Mouse (Mus musculus) myocyte (in vitro differentiated cells): ENCODE measurements around the gene Lgi2. TPM values are rescaled to one million over a fixed set of nuclear protein-coding genes. Genes with fewer than 3 reads are reported as not detected.

Experiments
- H3K27me3 ChIP-seq: one replicate; pipeline ENCODE4 v1.6.1; 2011; ENCODE audit not compliant: control insufficient read depth, insufficient read depth, insufficient read length
- H3K36me3 ChIP-seq: one replicate; pipeline ENCODE4 v1.6.1; 2011; ENCODE audit not compliant: control insufficient read depth, insufficient read depth
- H3K4me2 ChIP-seq: one replicate; pipeline ENCODE4 v1.6.1; 2011; ENCODE audit warnings: low read depth, control low read depth
- H3K4me3 ChIP-seq: one replicate; pipeline ENCODE4 v1.5.1; 2011; ENCODE audit warnings: mild to moderate bottlenecking, control low read depth, moderate library complexity
- H3K79me2 ChIP-seq: one replicate; pipeline ENCODE4 v1.6.1; 2011; ENCODE audit not compliant: control insufficient read depth, insufficient read depth
- H3ac ChIP-seq: one replicate; pipeline ENCODE4 v1.6.1; 2011; ENCODE audit not compliant: control insufficient read depth, insufficient read length
- CEBPB ChIP-seq: IDR thresholded peaks from 2 replicates; pipeline ENCODE4 v1.6.1; 2011; ENCODE audit warnings: mild to moderate bottlenecking, moderate library complexity; ENCODE audit not compliant: poor library complexity, insufficient read depth, severe bottlenecking
- E2F4 ChIP-seq: IDR thresholded peaks from one replicate; pipeline ENCODE4 v1.6.1; 2011; ENCODE audit warnings: mild to moderate bottlenecking, control low read depth, moderate library complexity; ENCODE audit not compliant: insufficient read depth
- MAX ChIP-seq: IDR thresholded peaks from one replicate; pipeline ENCODE4 v1.6.1; 2011; ENCODE audit warnings: low read depth, mild to moderate bottlenecking, control low read depth
- MYOD1 ChIP-seq, 3 experiments: IDR thresholded peaks; one replicate each; pipeline ENCODE4 v1.6.1; 2011; ENCODE audit warnings: control low read depth in 2 of 3, low read depth in 2 of 3, mild to moderate bottlenecking in 2 of 3, moderate library complexity in 1 of 3; ENCODE audit not compliant: insufficient read length in 2 of 3, control insufficient read depth in 1 of 3
- MYOG ChIP-seq, 3 experiments: IDR thresholded peaks; one replicate each; pipeline ENCODE4 v1.6.1; 2011; ENCODE audit warnings: control low read depth in 2 of 3, low read depth in 2 of 3, mild to moderate bottlenecking in 2 of 3; ENCODE audit not compliant: insufficient read length in 2 of 3, control insufficient read depth in 1 of 3, insufficient read depth in 1 of 3
- POLR2A ChIP-seq: IDR thresholded peaks from one replicate; pipeline ENCODE4 v1.6.1; 2011; ENCODE audit warnings: low read depth, mild to moderate bottlenecking, control low read depth, moderate library complexity; ENCODE audit not compliant: insufficient read length
- POLR2AphosphoS2 ChIP-seq: IDR thresholded peaks from one replicate; pipeline ENCODE4 v1.6.1; 2011; ENCODE audit warnings: low read depth, control low read depth; ENCODE audit not compliant: insufficient read length
- REST ChIP-seq: IDR thresholded peaks from one replicate; pipeline ENCODE4 v1.6.1; 2011; ENCODE audit warnings: mild to moderate bottlenecking, control low read depth, moderate library complexity; ENCODE audit not compliant: insufficient read depth, insufficient read length
- SRF ChIP-seq: IDR thresholded peaks from one replicate; pipeline ENCODE4 v1.6.1; 2011; ENCODE audit warnings: low read depth; ENCODE audit not compliant: control insufficient read depth, insufficient read length
- TCF12 ChIP-seq: IDR thresholded peaks from one replicate; pipeline ENCODE4 v1.6.1; 2011; ENCODE audit warnings: mild to moderate bottlenecking, control low read depth; ENCODE audit not compliant: poor library complexity, insufficient read depth, severe bottlenecking
- TCF3 ChIP-seq: IDR thresholded peaks from one replicate; pipeline ENCODE4 v1.6.1; 2011; ENCODE audit warnings: low read depth, control low read depth; ENCODE audit not compliant: insufficient read length
- USF1 ChIP-seq: IDR thresholded peaks from one replicate; pipeline ENCODE4 v1.6.1; 2011; ENCODE audit warnings: low read depth, mild to moderate bottlenecking, control low read depth, moderate library complexity
- polyA plus RNA-seq: library from polyadenylated mRNA; unstranded; fragments of >200 nt; fragmentation: generic; extraction: Trizol; gene quantifications from one replicate; pipeline ENCODE4 v1.2.1, GENCODE M21; 2012; ENCODE audit warnings: missing spikeins

Gene Lgi2
- polyA plus RNA-seq, 1 experiment, result 0.01 TPM

DNA sequence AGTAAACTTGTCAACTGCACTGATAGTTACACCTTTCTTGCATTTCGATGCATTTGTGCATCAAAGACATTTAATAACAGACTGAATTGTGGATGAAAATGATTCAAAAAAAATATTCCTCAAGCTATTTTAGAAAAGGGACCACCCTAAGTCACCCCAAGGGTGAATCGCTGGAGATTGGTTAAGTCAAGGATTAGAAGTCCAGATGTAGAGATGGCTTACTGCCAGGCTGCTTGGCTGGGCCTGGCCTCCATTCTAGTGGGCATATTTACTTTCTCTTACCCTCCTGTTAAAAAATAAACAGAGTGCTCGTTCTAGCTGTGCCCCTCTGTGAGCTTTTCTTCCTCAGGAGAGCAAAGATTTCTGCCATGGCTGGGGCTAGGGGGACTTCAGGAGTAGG lies 26.1 kb downstream of the Lgi2 start:
- Histone ChIP-seq H3K27me3 (peaks cover 4% of the 10 kb centered on the region), H3K4me2 (peak overlapping the region; percentile 1), H3K4me3 (no peak overlapping the region), H3K36me3 (no peaks in the 10 kb centered on the region), H3K79me2 (no peaks in the 10 kb centered on the region), H3ac (no peak overlapping the region)
- TF ChIP-seq REST, result no peak
- no peak for TF ChIP-seq TCF3
- TF ChIP-seq E2F4, result no peak
- TF ChIP-seq CEBPB, result no peak
- TF ChIP-seq SRF, result no peak
- TF ChIP-seq MYOD1 (IDR thresholded peaks at IDR 0.05; ENCODE audit: control insufficient read depth in 1 of 3, insufficient read length in 2 of 3, low read depth in 2 of 3), result no peak
- no peak for TF ChIP-seq USF1
- TF ChIP-seq MYOG (IDR thresholded peaks at IDR 0.05; ENCODE audit: control insufficient read depth in 1 of 3, insufficient read depth in 1 of 3, insufficient read length in 2 of 3, low read depth in 2 of 3), result no peak
- no peak for TF ChIP-seq MAX
- TF ChIP-seq POLR2AphosphoS2, result no peak
- no peak for TF ChIP-seq TCF12
- TF ChIP-seq POLR2A, result no peak

DNA sequence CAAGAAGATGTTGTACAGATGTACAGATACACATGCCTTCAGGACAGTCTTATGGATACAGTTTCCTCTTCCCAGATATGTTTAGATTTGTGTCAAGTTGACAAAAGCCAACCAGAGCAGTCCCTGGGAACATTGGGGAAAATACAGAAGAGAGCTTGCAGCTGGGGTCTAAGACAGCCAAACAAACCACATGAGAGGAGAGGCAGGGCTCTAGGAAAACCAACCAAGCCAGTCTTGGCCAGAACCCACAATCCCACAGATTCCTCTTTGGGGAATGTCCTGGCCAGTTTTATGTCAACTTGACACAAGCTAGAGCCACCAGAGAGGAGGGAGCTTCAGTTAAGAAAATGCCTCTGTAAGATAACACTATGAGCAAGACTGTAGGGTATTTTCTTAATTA lies 26.8 kb downstream of the Lgi2 start:
- Histone ChIP-seq H3ac (no peak overlapping the region), H3K79me2 (no peaks in the 10 kb centered on the region), H3K4me3 (no peak overlapping the region), H3K27me3 (no peaks in the 10 kb centered on the region), H3K4me2 (no peak overlapping the region), H3K36me3 (no peaks in the 10 kb centered on the region)
- TF ChIP-seq CEBPB, result no peak
- no peak for TF ChIP-seq POLR2A
- no peak for TF ChIP-seq POLR2AphosphoS2
- TF ChIP-seq MYOG (IDR thresholded peaks at IDR 0.05; ENCODE audit: control insufficient read depth in 1 of 3, insufficient read depth in 1 of 3, insufficient read length in 2 of 3, low read depth in 2 of 3), result no peak
- TF ChIP-seq MYOD1 (IDR thresholded peaks at IDR 0.05; ENCODE audit: control insufficient read depth in 1 of 3, insufficient read length in 2 of 3, low read depth in 2 of 3), result no peak
- TF ChIP-seq REST, result no peak
- TF ChIP-seq E2F4, result no peak
- TF ChIP-seq TCF12, result no peak
- no peak for TF ChIP-seq USF1
- no peak for TF ChIP-seq MAX
- no peak for TF ChIP-seq SRF
- TF ChIP-seq TCF3, result no peak

DNA sequence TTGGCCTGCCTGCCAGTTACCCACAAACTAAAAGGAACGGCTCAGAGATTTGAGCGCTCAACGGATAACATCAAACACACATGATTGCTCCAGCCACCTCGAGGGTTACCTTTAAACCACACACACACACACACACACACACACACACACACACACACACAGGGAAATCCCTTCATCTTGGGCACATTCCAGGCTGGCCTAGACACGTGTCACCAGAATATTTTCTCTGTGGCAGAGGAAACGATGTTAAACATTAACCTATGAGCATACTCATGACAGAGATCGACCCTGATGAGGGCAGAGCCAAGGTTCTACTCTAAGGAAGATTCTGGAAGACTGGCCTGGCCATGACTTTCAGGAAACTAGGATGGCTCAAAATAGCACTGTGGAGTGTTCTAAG lies 29.2 kb downstream of the Lgi2 start:
- no peak for TF ChIP-seq CEBPB
- no peak for TF ChIP-seq MYOG (IDR thresholded peaks at IDR 0.05; ENCODE audit: control insufficient read depth in 1 of 3, insufficient read depth in 1 of 3, insufficient read length in 2 of 3, low read depth in 2 of 3)
- no peak for TF ChIP-seq POLR2AphosphoS2
- no peak for TF ChIP-seq MYOD1 (IDR thresholded peaks at IDR 0.05; ENCODE audit: control insufficient read depth in 1 of 3, insufficient read length in 2 of 3, low read depth in 2 of 3)
- no peak for TF ChIP-seq E2F4
- no peak for TF ChIP-seq POLR2A
- no peak for TF ChIP-seq MAX
- no peaks in the 10 kb centered on the region for H3K79me2 ChIP-seq

DNA sequence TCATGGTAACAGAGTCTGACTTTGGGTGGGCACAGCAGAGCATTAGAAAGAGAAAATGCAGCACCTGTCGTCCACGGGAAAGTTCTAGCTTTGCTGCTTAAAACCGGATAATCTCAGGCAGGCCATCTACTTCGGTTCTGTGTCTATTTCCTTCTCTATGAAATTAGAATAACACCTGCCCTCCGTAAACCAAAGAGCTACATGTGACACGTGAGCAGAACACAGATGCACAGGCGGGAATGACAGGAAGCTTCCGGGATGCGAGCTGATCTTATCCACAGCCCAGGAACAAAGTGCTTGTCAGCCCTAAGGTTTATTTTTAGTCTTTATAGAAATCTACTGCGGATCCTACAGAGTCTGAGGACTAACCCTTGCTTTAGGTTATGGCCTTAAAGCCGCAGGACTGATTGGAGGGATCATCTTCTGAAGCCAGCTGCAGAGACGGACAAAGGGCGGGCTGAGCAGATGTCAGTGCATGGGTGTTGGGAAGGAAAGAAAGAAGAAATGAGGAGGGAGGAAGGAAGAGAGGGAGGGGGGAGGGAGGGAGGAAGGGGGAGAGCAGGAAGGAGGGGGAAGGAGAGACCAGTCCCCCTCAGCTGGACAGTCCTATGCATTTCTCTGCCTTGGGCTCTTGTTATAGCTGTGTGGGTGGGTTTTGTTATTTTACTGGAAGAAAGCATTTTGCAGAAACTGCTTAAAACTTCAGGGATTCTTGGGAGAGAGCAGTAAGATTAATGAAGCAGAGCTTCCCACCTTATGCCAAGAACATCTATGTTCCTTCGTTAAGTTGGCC lies 31.3 kb downstream of the Lgi2 start:
- H3K36me3 ChIP-seq, result no peaks in the 10 kb centered on the region
- TF ChIP-seq REST (no peak), USF1 (no peak), MYOD1 (IDR thresholded peaks at IDR 0.05; ENCODE audit: control insufficient read depth in 1 of 3, insufficient read length in 2 of 3, low read depth in 2 of 3) (no peak), MYOG (IDR thresholded peaks at IDR 0.05; ENCODE audit: control insufficient read depth in 1 of 3, insufficient read depth in 1 of 3, insufficient read length in 2 of 3, low read depth in 2 of 3) (no peak), TCF12 (no peak), SRF (no peak), POLR2AphosphoS2 (no peak), POLR2A (no peak), CEBPB (no peak), E2F4 (no peak), TCF3 (no peak)
- H3K4me2 ChIP-seq, result peak overlapping the region; percentile 12

More for the DNA sequence above, 29.2 kb downstream of the Lgi2 start:
- Histone ChIP-seq H3K4me2 (no peak overlapping the region), H3K27me3 (no peaks in the 10 kb centered on the region), H3K36me3 (no peaks in the 10 kb centered on the region), H3K4me3 (no peak overlapping the region), H3ac (no peak overlapping the region)

More for the DNA sequence above, 31.3 kb downstream of the Lgi2 start:
- no peaks in the 10 kb centered on the region for H3K27me3 ChIP-seq
- H3K79me2 ChIP-seq, result no peaks in the 10 kb centered on the region
- H3K4me3 ChIP-seq, result no peak overlapping the region
- H3ac ChIP-seq, result no peak overlapping the region
